Mouse (Mus musculus): ENCODE data around the gene Abhd16a. TPM values are rescaled to one million over a fixed set of nuclear protein-coding genes. Genes with fewer than 3 reads are reported as not detected.

Abhd16a gene
- polyA plus RNA-seq, 1 experiment from 2014 or later: 52.6 TPM

DNA sequence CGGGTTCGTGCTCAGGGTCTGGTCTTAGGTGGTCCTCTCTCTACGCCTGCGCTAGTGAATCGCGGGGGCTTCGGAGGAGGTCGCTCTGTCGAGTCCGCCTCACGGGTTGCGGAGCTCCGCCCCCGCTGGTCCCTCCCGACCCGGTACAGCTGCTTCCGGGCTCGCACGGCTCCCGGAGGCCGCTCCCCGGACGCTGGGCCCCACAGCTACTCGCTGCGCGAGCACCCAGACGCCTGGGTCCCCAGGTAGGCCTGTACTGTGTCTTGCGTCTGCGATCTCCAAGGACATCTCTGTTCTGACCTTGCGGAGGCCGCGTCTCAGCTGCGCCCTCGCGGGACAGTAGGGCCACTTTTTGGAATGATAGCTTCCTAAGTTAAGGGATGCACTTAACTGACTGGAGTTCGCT, 37.1 kb downstream of the Abhd16a start, which contains the start of gene D17H6S53E:
Gene D17H6S53E, plus strand, starts transcription at position 168 of the 406 bp plus-strand sequence.
- Histone ChIP-seq H3K36me3 (ENCODE audit: control insufficient read depth, insufficient read depth, low read length) (no peaks in the 10 kb centered on the region), H3K4me2 (ENCODE audit: low read depth, low read length, severe bottlenecking) (peak within 1 kb of the TSS; percentile 83), H3K9ac (ENCODE audit: low read length) (peak within 1 kb of the TSS; percentile 84), H3K27ac (ENCODE audit: low read depth, low read length) (0 out of 2 replicates have a peak within 1 kb of the TSS, but pooled peaks have one; percentile 37), H3K9me3 (ENCODE audit: control insufficient read depth, low read length) (no peaks in the 10 kb centered on the region), H3K4me3 (ENCODE audit: low read depth, low read length) (peak within 1 kb of the TSS; percentile 65), H3K27me3 (ENCODE audit: control insufficient read depth, insufficient read depth, low read length) (no peaks in the 10 kb centered on the region), H3K4me1 (replicated peaks; ENCODE audit: control insufficient read depth, insufficient read depth, low read length) (peaks cover 11% of the 10 kb centered on the region; the same call in 1 of the 2 replicates)
- WGBS: under 1% methylated on average over 36 of the region's 36 CpGs
- peak; percentile 25; the same call in 1 of the 2 replicates for ATAC-seq (replicated peaks; ENCODE audit: low FRiP score)
- peak; percentile 83 for DNase-seq (ENCODE audit: low spot score)

DNA sequence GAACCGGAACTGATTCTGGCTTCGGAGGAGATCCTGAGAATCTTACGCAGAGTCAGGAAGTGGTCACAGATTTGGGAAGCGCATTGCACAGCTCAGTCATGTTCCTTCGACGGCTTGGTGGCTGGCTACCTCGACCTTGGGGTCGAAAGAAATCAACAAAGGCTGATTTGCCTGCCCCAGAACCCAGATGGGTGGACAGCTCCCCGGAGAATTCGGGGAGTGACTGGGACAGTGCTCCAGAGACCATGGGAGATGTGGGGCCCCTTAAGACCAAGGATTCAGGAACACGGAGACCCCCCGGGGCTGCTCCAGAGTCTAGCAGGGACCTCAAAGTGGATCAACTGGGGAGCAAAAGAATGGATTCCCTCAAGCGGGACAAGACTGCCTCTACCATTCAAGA, 38.0 kb downstream of the Abhd16a start:
- no peaks in the 10 kb centered on the region for H3K27me3 ChIP-seq (ENCODE audit: control insufficient read depth, insufficient read depth, low read length)
- H3K4me2 ChIP-seq (ENCODE audit: low read depth, low read length, severe bottlenecking): peak overlapping the region; percentile 83
- peak overlapping the region; percentile 65 for H3K4me3 ChIP-seq (ENCODE audit: low read depth, low read length)
- no peaks in the 10 kb centered on the region for H3K36me3 ChIP-seq (ENCODE audit: control insufficient read depth, insufficient read depth, low read length)
- H3K4me1 ChIP-seq (replicated peaks; ENCODE audit: control insufficient read depth, insufficient read depth, low read length): peaks cover 10% of the 10 kb centered on the region; the same call in 1 of the 2 replicates
- H3K9me3 ChIP-seq (ENCODE audit: control insufficient read depth, low read length): no peaks in the 10 kb centered on the region
- ATAC-seq (replicated peaks; ENCODE audit: low FRiP score) (no peak), DNase-seq (ENCODE audit: low spot score) (no peak)
- H3K9ac ChIP-seq (ENCODE audit: low read length): peak overlapping the region; percentile 84
- H3K27ac ChIP-seq (ENCODE audit: low read depth, low read length): no peak overlapping the region
- 73% methylated on average over 13 of the region's 13 CpGs for WGBS

DNA sequence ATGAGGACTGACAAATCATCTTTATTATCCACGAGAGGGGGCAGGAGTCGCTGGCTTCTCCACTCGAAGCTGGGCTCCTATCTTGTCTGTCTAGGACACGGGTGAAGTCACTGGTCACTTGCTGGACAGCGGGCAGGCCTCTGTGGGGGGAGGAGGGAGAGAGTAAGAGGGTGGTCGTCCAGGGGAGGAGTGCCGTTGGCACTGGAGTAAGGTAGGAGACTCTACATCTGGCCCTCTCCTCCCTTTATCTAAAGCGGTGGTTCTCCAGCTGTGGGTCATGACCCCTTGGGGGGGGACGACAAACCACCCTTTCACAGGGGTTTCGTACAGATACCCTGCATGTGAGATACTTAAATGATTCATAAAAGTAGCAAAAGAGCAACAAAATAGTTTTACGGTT, 39.9 kb downstream of the Abhd16a start:
- H3K9me3 ChIP-seq (ENCODE audit: control insufficient read depth, low read length): no peaks in the 10 kb centered on the region
- no peak overlapping the region for H3K9ac ChIP-seq (ENCODE audit: low read length)
- 74% methylated on average over 11 of the region's 11 CpGs for WGBS
- no peaks in the 10 kb centered on the region for H3K27me3 ChIP-seq (ENCODE audit: control insufficient read depth, insufficient read depth, low read length)
- no peak for ATAC-seq (replicated peaks; ENCODE audit: low FRiP score)
- H3K4me2 ChIP-seq (ENCODE audit: low read depth, low read length, severe bottlenecking): no peak overlapping the region
- H3K27ac ChIP-seq (ENCODE audit: low read depth, low read length): no peak overlapping the region
- DNase-seq (ENCODE audit: low spot score): no peak
- H3K4me1 ChIP-seq (replicated peaks; ENCODE audit: control insufficient read depth, insufficient read depth, low read length): peaks cover 7% of the 10 kb centered on the region; the same call in 1 of the 2 replicates
- no peak overlapping the region for H3K4me3 ChIP-seq (ENCODE audit: low read depth, low read length)
- H3K36me3 ChIP-seq (ENCODE audit: control insufficient read depth, insufficient read depth, low read length): no peaks in the 10 kb centered on the region

DNA sequence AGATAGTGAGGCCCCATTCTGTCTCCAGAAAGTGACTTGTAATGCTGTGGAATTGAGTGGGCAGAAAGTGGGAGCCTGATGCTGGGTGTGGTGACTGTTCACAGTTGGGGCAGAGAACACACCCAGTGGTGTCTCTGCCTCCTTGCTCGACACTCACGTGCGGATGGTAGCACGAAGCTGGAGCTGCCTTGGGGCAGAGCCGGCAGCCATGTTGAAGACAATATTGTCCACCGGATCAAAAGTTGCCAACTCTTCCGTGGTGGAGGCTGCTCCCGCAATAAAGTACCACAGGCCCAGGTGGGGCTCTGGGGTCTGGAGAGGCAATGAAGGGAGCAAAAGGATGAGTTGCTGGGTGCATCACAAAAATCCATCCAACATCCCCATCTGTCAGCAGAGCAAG, 42.0 kb downstream of the Abhd16a start:
- Histone ChIP-seq H3K36me3 (ENCODE audit: control insufficient read depth, insufficient read depth, low read length) (no peaks in the 10 kb centered on the region), H3K9ac (ENCODE audit: low read length) (no peak overlapping the region), H3K27ac (ENCODE audit: low read depth, low read length) (no peak overlapping the region), H3K27me3 (ENCODE audit: control insufficient read depth, insufficient read depth, low read length) (no peaks in the 10 kb centered on the region), H3K9me3 (ENCODE audit: control insufficient read depth, low read length) (no peaks in the 10 kb centered on the region), H3K4me3 (ENCODE audit: low read depth, low read length) (no peak overlapping the region), H3K4me1 (replicated peaks; ENCODE audit: control insufficient read depth, insufficient read depth, low read length) (peaks cover 7% of the 10 kb centered on the region; the same call in 1 of the 2 replicates), H3K4me2 (ENCODE audit: low read depth, low read length, severe bottlenecking) (no peak overlapping the region)
- no peak for ATAC-seq (replicated peaks; ENCODE audit: low FRiP score)
- WGBS: 90% methylated on average over 8 of the region's 8 CpGs
- no peak for DNase-seq (ENCODE audit: low spot score)

DNA sequence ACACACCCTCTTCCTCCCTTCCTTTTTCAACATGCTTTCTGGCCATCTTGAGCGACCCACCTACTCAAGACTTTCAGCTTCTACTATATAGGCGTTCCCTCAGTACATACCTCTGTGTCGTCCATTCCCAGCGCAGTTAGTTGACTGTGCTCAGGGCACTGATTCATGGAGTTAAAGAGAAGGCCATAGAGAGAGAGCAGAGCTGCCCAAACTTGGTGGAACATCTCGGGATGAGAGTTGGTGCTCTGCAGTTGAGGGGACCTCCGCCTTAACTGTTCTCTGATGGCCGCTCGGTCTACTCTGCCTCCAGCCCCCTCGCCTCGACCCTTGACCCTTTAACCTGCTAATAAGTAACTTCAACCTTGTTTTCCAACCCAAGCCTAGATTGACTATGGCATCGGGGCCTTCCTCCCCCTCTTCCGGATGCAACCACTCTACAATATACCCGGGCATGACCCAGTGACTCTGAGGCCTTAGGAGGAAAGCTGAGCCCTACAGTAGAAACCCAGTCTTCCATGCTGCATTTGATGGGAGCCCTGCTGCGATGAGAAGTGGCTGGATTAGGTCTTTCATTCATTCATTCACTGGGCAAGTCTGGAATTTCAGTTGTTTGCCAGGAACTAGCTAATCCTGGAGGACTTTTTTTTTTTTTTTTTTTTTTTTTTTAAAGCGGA, 42.6 kb downstream of the Abhd16a start, which contains the start of gene Apom:
Gene Apom, minus strand, starts transcription at position 551 of the 674 bp plus-strand sequence.
- no peak within 1 kb of the TSS for H3K27ac ChIP-seq (ENCODE audit: low read depth, low read length)
- WGBS: 83% methylated on average over 15 of the region's 15 CpGs
- H3K9ac ChIP-seq (ENCODE audit: low read length): no peak within 1 kb of the TSS
- H3K4me1 ChIP-seq (replicated peaks; ENCODE audit: control insufficient read depth, insufficient read depth, low read length): peaks cover 7% of the 10 kb centered on the region
- ATAC-seq (replicated peaks; ENCODE audit: low FRiP score): no peak
- H3K27me3 ChIP-seq (ENCODE audit: control insufficient read depth, insufficient read depth, low read length): no peaks in the 10 kb centered on the region
- DNase-seq (ENCODE audit: low spot score): no peak
- H3K4me3 ChIP-seq (ENCODE audit: low read depth, low read length): no peak within 1 kb of the TSS
- no peaks in the 10 kb centered on the region for H3K36me3 ChIP-seq (ENCODE audit: control insufficient read depth, insufficient read depth, low read length)
- no peak within 1 kb of the TSS for H3K4me2 ChIP-seq (ENCODE audit: low read depth, low read length, severe bottlenecking)
- H3K9me3 ChIP-seq (ENCODE audit: control insufficient read depth, low read length): no peaks in the 10 kb centered on the region

GRCm38 (mm10) chr17:35132174-35132560, 43.1 kb downstream of the Abhd16a start:
- 79% methylated on average over 3 of the region's 3 CpGs for WGBS
- H3K9me3 ChIP-seq (ENCODE audit: control insufficient read depth, low read length): no peaks in the 10 kb centered on the region
- ATAC-seq (replicated peaks; ENCODE audit: low FRiP score): no peak

DNA sequence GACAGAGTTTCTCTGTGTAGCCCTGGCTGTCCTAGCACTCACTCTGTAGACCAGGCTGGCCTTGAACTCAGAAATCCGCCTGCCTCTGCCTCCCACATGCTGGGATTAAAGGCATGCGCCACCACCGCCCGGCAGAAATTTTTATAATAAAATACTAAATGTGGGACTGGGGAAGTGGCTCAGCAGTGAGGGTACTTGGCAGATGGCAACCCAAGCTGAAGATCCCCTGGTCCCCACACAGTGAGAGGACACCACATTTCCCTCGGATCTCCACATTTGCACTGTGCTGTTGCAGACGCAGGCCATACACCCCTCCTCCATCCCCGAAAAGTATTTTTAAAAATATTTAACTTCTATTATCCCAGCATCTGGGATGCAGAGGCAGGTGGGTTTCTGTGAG, 44.5 kb downstream of the Abhd16a start:
- no peak overlapping the region for H3K9ac ChIP-seq (ENCODE audit: low read length)
- H3K36me3 ChIP-seq (ENCODE audit: control insufficient read depth, insufficient read depth, low read length): 0 out of 2 replicates have a peak, but pooled peaks cover 1% of the 10 kb centered on the region
- 96% methylated on average over 7 of the region's 7 CpGs for WGBS
- DNase-seq (ENCODE audit: low spot score): no peak
- peaks cover 3% of the 10 kb centered on the region for H3K4me1 ChIP-seq (replicated peaks; ENCODE audit: control insufficient read depth, insufficient read depth, low read length)
- H3K4me3 ChIP-seq (ENCODE audit: low read depth, low read length): no peak overlapping the region
- no peak for ATAC-seq (replicated peaks; ENCODE audit: low FRiP score)
- H3K27me3 ChIP-seq (ENCODE audit: control insufficient read depth, insufficient read depth, low read length): no peaks in the 10 kb centered on the region
- no peak overlapping the region for H3K4me2 ChIP-seq (ENCODE audit: low read depth, low read length, severe bottlenecking)
- H3K9me3 ChIP-seq (ENCODE audit: control insufficient read depth, low read length): no peaks in the 10 kb centered on the region
- H3K27ac ChIP-seq (ENCODE audit: low read depth, low read length): no peak overlapping the region

More at GRCm38 (mm10) chr17:35132174-35132560, 43.1 kb downstream of the Abhd16a start:
- no peaks in the 10 kb centered on the region for H3K36me3 ChIP-seq (ENCODE audit: control insufficient read depth, insufficient read depth, low read length)
- H3K4me1 ChIP-seq (replicated peaks; ENCODE audit: control insufficient read depth, insufficient read depth, low read length): peaks cover 3% of the 10 kb centered on the region
- H3K9ac ChIP-seq (ENCODE audit: low read length): no peak overlapping the region
- no peaks in the 10 kb centered on the region for H3K27me3 ChIP-seq (ENCODE audit: control insufficient read depth, insufficient read depth, low read length)
- H3K27ac ChIP-seq (ENCODE audit: low read depth, low read length): no peak overlapping the region
- no peak overlapping the region for H3K4me3 ChIP-seq (ENCODE audit: low read depth, low read length)
- H3K4me2 ChIP-seq (ENCODE audit: low read depth, low read length, severe bottlenecking): no peak overlapping the region
- no peak for DNase-seq (ENCODE audit: low spot score)

DNA sequence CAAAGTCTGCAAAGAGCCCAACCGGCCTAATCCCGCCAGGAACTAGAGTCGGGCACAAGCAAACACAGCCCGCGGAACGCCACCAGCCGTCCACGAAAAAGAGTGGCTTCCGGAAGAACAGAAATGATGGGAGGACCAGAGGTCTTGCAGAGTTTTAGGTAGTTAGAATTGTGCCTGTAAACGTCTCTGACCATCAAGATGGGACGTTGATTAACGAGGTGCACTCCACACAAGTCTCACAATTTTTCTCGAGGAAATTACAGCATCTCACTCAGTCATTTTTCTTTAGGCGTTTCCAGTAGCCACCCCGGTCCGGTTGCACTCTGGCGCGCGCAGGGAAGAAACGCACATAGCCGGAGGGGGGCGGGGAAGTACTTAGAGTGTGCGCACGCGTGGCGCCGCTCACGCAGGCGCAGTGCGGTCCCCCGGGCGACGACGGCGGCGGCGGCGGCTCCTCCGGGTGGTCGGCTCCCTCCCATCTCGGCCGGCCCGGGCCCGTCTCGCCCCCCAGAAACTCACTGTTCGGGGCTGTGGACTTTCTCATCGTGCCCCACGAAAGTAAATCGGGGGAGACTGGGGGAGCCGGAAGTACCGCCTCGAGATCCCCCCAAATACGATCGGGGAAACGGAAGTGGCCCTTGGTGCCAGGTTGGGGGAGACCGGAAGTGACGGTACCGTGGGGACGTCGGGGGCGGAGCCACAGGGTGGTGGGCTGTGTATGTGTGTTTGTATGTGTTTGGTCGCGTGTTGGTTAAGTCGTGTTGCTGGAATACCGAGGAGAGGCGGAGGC, 45.9 kb downstream of the Abhd16a start, which contains the start of gene Bag6:
Gene Bag6, plus strand, starts transcription at position 378 of the 790 bp plus-strand sequence.
- H3K9me3 ChIP-seq (ENCODE audit: control insufficient read depth, low read length): no peaks in the 10 kb centered on the region
- under 1% methylated on average over 66 of the region's 66 CpGs for WGBS
- H3K4me1 ChIP-seq (replicated peaks; ENCODE audit: control insufficient read depth, insufficient read depth, low read length): peaks cover 3% of the 10 kb centered on the region
- H3K27ac ChIP-seq (ENCODE audit: low read depth, low read length): peak within 1 kb of the TSS; percentile 92
- H3K27me3 ChIP-seq (ENCODE audit: control insufficient read depth, insufficient read depth, low read length): no peaks in the 10 kb centered on the region
- ATAC-seq (replicated peaks; ENCODE audit: low FRiP score): peak; percentile 93
- peak within 1 kb of the TSS; percentile 71 for H3K4me2 ChIP-seq (ENCODE audit: low read depth, low read length, severe bottlenecking)
- peak within 1 kb of the TSS; percentile 77 for H3K9ac ChIP-seq (ENCODE audit: low read length)
- peak within 1 kb of the TSS; percentile 82 for H3K4me3 ChIP-seq (ENCODE audit: low read depth, low read length)
- peak; percentile 97 for DNase-seq (ENCODE audit: low spot score)
- H3K36me3 ChIP-seq (ENCODE audit: control insufficient read depth, insufficient read depth, low read length): peaks cover 11% of the 10 kb centered on the region; the same call in 1 of the 2 replicates

Data from forebrain, embryonic 11.5 days (tissue).